Mouse (Mus musculus) kidney, adult 18-20 months (tissue): Measurements from ENCODE around the gene Derl3.

Experiments used
- DNase-seq: peaks from one replicate; pipeline ENCODE4 v3.0.0; 2021

Derl3 gene

GRCm38 (mm10) chr10:75944066-75944772, 51.0 kb downstream of the Derl3 start:
- no peak for DNase-seq

- no peak for DNase-seq
Observed at GRCm38 (mm10) chr10:75945213-75945612, 52.0 kb downstream of the Derl3 start.
